Mouse (Mus musculus) layer of hippocampus, postnatal 36 days (tissue): ENCODE results near the gene Ifit2. TPM values are rescaled to one million over a fixed set of nuclear protein-coding genes. Genes with fewer than 3 reads are reported as not detected.
A peak's percentile ranks its signal among the peaks of the same experiment; 100 is the strongest.
"Not testable (repeated sequence)": the region's sequence is repeated elsewhere in the genome, so short reads cannot be mapped to it uniquely, and the experiment has no call there.

ENCODE experiments used
- DNase-seq, 2 experiments: peaks; one replicate each; pipeline ENCODE4 v3.0.0; 2022
- total RNA-seq, 2 experiments: library from RNA; stranded (reverse); gene quantifications; 2 replicates each; pipeline ENCODE4 v1.2.3; 2021

The Ifit2 gene
- total RNA-seq, 2 experiments from 2014 or later = 3.9 to 5.4 TPM

- peak; percentile 50 to 55 for DNase-seq
Measured at GRCm38 (mm10) chr19:34547976-34548375, 2.5 kb upstream of the Ifit2 start.

- DNase-seq = no peak
Measured at GRCm38 (mm10) chr19:34550205-34550533, 325 bp upstream of the Ifit2 start.

GRCm38 (mm10) chr19:34551981-34552380, 1.5 kb downstream of the Ifit2 start:
- no peak for DNase-seq

GRCm38 (mm10) chr19:34553021-34553420, 2.5 kb downstream of the Ifit2 start:
- DNase-seq = no peak

- DNase-seq = no peak
Measured at GRCm38 (mm10) chr19:34553522-34553921, 3.0 kb downstream of the Ifit2 start.

GRCm38 (mm10) chr19:34554061-34554460, 3.6 kb downstream of the Ifit2 start:
- DNase-seq = no peak

GRCm38 (mm10) chr19:34556621-34557020, 6.1 kb downstream of the Ifit2 start:
- DNase-seq = no peak

- no peak for DNase-seq
Measured at GRCm38 (mm10) chr19:34562556-34562955, 12.1 kb downstream of the Ifit2 start.

GRCm38 (mm10) chr19:34566178-34566784, 15.8 kb downstream of the Ifit2 start:
- no peak for DNase-seq

- DNase-seq = no peak
Measured at GRCm38 (mm10) chr19:34568988-34569895, 18.7 kb downstream of the Ifit2 start.

- no peak for DNase-seq
Measured at GRCm38 (mm10) chr19:34569896-34570476, 19.5 kb downstream of the Ifit2 start.

- DNase-seq = no peak
Measured at GRCm38 (mm10) chr19:34571080-34571479, 20.6 kb downstream of the Ifit2 start.

- DNase-seq = no peak
Measured at GRCm38 (mm10) chr19:34573650-34574049, 23.2 kb downstream of the Ifit2 start.

- no peak for DNase-seq
Measured at GRCm38 (mm10) chr19:34577121-34577520, 26.6 kb downstream of the Ifit2 start.

GRCm38 (mm10) chr19:34582696-34583095, 32.2 kb downstream of the Ifit2 start:
- DNase-seq = not testable (repeated sequence)

- not testable (repeated sequence) for DNase-seq
Measured at GRCm38 (mm10) chr19:34583126-34583766, 32.8 kb downstream of the Ifit2 start, which contains the start of gene Ifit3. Gene Ifit3 (plus strand): TSS chr19:34583531.

- DNase-seq = not testable (repeated sequence)
Measured at GRCm38 (mm10) chr19:34585740-34586458, 35.4 kb downstream of the Ifit2 start.

GRCm38 (mm10) chr19:34587898-34588692, 37.6 kb downstream of the Ifit2 start:
- not testable (repeated sequence) for DNase-seq

GRCm38 (mm10) chr19:34588959-34589358, 38.5 kb downstream of the Ifit2 start:
- no peak for DNase-seq

GRCm38 (mm10) chr19:34593456-34593855, 43.0 kb downstream of the Ifit2 start:
- no peak for DNase-seq

GRCm38 (mm10) chr19:34594523-34594922, 44.0 kb downstream of the Ifit2 start:
- not testable (repeated sequence) for DNase-seq
